Mouse (Mus musculus): Measurements from ENCODE around the gene Gm10392.

The Gm10392 gene

DNA sequence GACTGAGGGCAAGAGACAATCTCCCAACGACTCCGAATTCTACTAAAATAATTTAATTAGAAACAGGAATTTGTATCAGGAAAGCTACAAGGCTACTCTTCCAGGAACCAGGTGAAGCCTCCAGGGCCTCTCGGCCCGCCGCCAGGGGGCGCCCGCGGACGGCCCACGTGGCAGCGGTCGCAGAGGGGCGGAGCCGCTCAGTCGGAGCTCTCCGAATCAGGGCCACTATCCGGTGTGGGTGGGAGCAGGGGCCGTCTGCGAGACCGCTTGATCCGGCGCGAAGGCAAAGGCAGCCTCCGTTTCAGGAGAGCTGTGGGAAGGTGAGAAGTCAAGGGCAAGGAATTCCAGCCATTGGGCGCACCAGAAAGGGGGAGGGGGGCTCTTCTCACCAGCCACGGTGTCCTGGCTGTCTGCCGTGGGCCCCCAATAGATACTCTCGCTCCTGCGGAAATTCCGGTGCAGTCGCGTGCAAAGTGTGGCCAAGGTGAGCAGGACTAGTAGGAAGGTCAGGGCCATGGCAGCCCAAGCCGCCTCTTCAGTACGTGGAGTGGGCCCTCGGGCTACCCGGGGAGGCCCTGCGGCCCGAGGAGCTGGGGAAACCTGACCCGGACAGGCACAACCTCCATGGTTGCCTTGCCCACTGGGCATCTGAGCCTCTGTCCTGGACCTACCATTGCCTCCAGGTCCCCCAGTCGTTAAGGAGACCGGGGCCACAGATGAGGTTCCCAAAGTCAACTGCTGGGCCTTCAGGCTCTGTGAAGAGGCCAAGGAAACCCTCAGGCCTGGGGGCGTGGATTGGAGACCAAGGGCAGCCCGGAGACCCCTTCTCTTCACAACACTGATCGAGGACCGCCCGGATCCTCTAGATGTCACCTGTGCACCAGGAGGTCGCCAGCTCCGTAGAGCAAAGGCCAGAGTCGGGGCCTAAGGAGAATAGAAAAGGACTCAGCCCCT, 10.7 kb downstream of the Gm10392 start:
- peak; percentile 71 for ATAC-seq (ENCODE audit: low TSS enrichment)

- no peak for ATAC-seq (ENCODE audit: low TSS enrichment)
Measured at GRCm38 (mm10) chr11:77507426-77507825, 11.6 kb downstream of the Gm10392 start.

DNA sequence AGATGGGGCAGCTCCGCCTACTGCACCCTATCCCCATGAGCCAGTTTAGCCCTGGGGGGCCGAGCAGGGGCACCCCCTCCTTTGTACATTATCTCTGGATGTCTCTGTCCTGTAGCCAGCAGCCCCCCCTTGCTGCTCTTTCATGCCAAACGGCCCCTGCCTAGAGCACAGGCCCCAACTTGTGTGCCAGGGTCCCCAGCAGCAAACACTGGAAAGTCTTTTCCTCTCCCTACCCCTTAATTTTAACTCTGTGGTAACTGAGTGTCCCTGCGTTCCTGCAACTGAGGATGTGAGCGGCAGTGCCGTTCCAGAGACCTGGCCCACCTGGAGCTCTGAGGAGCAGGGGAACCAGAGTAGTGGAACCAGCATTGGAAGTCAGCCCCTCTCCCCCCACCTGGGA, 12.1 kb downstream of the Gm10392 start:
- no peak for ATAC-seq (ENCODE audit: low TSS enrichment)

DNA sequence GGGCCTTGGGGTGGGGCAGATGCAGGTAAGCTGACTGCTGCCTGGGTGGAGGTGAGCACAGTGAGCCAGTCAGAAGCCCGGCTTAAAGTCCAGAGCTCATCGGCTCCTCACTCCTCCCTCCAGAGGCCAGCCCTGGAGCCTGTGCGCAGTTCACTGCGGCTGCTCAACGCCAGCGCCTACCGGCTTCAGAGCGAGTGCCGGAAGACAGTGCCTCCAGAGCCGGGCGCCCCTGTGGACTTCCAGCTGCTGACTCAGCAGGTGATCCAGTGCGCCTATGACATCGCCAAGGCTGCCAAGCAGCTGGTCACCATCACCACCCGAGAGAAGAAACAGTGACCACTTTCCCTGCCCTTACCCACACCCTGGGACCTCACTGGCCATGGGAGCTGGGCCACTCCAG, 12.7 kb downstream of the Gm10392 start:
- no peak for ATAC-seq (ENCODE audit: low TSS enrichment)

- no peak for ATAC-seq (ENCODE audit: low TSS enrichment)
Measured at GRCm38 (mm10) chr11:77505291-77505980, 13.6 kb downstream of the Gm10392 start.

GRCm38 (mm10) chr11:77504377-77504776, 14.6 kb downstream of the Gm10392 start:
- ATAC-seq (ENCODE audit: low TSS enrichment) = no peak

DNA sequence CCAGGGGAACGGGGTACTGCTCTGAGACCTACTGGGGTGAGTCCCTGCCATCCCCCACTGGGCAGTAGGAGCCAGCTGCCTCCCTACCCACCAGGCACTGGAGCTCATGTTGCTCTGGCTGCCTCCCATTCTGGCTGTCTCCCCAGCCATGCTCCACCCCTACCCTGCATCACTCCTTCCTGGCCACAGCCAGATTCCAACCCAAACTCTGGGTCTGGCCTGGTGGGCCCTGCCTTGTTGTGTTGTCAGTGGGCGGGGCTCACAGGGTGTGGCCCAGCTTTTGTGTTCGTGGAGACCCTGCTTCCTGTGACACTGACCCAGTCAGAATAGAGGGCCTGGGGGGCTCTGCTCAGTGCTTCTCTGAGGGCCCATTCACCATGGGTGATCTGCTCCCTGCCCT, 15.5 kb downstream of the Gm10392 start:
- ATAC-seq (ENCODE audit: low TSS enrichment) = no peak

DNA sequence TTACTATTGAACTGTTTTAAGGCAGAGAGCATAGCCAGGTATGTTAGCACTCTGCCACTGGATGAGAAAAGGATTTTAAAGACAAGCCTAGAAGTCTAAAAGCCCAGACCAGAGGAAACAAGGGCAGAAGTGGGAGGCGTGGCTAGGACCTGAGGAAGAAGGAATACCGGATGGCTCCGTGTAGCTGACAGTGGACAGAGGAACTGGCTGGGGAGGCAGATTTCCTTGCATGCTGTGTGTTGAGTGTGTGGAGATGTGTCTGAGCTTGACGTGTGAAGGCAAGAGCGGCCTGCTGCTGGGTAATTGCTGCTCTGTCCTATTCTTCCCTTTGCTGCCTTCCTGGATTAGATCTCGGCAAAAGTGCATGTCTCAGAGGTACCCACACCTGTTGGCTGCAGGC, 16.5 kb downstream of the Gm10392 start:
- no peak for ATAC-seq (ENCODE audit: low TSS enrichment)

DNA sequence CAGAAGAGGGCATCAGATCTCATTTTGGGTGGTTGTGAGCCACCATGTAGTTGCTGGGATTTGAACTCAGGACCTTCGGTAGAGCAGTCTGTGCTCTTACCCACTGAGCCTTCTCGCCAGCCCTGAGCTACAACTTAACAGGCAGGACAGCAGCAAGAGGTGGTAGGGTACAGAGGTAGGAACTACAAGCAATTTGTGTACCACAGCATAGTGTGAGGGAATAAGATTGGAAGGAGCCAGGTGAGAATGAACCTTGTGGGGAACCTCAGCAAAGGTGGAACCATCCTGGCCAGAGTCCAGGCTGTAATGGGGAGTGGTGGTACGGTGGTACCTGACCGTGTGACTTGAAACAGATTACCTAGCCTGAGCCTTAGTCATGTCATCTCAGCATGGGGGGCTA, 17.0 kb downstream of the Gm10392 start:
- ATAC-seq (ENCODE audit: low TSS enrichment) = no peak

- ATAC-seq (ENCODE audit: low TSS enrichment) = peak; percentile 51
Measured at GRCm38 (mm10) chr11:77501392-77501791, 17.6 kb downstream of the Gm10392 start.

DNA sequence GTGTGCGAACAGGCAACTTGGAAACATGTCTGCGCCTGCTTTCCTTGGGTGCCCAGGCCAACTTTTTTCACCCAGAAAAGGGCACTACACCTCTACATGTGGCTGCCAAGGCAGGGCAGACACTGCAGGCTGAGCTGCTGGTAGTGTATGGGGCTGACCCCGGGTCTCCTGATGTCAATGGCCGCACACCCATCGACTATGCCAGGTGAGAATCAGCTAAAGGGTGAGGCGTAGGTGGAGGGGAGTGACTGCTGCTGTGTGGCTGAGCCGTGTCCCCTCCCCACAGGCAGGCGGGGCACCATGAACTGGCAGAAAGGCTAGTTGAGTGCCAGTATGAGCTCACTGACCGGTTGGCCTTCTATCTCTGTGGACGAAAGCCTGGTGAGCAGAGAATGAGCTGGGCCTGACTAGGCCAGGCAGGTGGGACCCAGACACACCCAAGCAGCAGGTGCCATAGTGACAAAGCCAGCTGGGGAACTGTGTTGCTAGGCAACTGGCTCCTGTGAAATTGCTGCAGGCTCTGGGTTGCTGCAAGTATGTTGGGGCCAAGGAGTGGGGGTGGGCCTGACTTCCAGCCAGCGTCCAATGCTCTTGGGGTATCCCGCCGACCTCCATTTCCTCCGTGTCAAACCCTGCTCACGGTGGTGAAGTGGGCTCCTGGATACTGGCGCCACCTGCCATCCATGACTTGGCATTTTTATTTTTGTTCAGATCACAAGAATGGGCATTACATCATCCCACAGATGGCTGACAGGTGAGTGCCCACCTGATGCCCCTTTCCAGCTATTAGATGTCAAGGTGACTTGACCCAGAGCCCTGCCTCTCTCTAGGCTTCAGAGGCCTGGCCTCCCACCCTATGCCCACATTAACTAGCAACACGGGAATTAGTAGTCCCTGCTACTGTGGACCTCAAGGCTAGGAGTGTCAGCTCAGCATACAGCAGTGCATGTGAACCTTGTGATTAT, 18.4 kb downstream of the Gm10392 start:
- ATAC-seq (ENCODE audit: low TSS enrichment) = no peak

GRCm38 (mm10) chr11:77499354-77499753, 19.6 kb downstream of the Gm10392 start:
- ATAC-seq (ENCODE audit: low TSS enrichment) = peak; percentile 22; the same call in 1 of the 2 replicates

- ATAC-seq (ENCODE audit: low TSS enrichment) = no peak
Measured at GRCm38 (mm10) chr11:77498261-77499139, 20.5 kb downstream of the Gm10392 start.

- no peak for ATAC-seq (ENCODE audit: low TSS enrichment)
Measured at GRCm38 (mm10) chr11:77497851-77498250, 21.1 kb downstream of the Gm10392 start.

DNA sequence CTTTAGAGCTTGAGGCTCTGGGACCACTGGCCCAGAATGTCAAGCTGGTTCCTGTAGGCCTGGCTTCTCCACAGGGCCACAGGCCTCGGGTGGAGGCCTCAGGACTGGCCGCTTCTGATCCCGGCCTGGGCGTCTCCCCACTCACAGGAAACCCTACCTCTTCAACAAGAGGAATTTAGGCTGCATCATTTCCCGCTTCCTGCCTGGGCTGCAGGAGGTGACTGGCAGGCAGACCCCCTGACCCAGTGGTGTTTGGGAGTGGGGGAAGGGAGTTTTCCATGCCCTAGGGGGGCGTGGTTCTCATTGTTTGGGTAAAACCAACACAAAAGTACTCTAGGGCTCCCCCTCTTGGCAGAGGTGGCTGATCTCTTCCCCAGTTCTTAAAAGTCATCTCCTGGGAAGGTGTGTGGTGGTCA, 21.6 kb downstream of the Gm10392 start:
- no peak for ATAC-seq (ENCODE audit: low TSS enrichment)

DNA sequence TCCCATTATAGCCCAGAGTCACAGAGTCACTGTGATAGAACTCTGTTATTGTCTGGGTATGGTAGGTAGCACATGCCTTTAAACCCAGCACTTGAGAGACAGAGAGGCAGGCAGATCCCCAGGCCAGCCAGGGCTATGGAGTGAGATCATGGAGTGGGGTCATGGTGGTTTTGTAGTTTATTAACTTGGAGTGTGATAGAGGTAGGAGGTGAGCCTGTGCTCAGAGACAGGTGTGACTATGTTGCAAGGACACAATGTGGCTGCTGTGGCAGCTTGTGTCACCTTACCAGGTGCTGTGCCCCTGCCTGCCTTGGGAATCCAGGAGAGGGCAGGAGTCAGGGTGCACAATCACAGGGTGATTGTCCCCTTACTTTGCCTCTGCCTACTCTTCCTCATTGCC, 23.5 kb downstream of the Gm10392 start:
- ATAC-seq (ENCODE audit: low TSS enrichment) = no peak

DNA sequence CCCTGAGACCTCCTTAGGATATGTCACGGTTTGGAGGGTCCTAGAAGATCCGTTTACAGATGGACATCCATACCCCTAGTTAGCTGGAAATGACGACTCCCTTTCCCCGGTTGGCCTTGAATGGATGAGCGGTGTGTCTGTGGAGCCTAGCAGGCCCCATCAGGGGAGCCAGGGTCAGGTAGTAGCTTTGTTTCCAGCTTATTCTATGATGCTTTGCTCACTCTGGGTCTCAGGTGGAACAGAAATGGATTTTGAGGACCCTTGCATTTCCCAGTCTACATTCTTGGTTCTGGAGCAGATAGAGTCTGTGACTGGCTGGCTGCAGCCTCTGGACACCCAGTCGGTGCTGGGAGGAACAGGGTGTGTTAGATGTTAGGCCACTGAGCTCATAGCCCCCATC, 24.2 kb downstream of the Gm10392 start:
- no peak for ATAC-seq (ENCODE audit: low TSS enrichment)

DNA sequence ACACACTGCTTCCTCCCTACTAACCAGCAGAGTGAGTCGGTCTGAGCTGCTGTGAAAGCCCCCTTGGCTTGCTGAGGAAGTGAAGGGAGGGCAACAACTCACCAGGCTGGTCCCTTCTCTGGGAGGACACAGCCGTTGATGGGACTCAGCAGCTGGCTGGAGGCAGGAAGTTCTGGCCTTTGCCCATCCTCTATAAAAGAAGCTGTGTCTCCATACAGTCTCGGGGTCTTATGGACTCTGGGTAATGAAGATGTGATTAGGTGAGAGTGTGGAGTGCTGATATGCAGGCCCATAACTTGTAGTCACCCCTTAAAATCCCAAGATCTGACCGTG, 24.7 kb downstream of the Gm10392 start:
- no peak for ATAC-seq (ENCODE audit: low TSS enrichment)

DNA sequence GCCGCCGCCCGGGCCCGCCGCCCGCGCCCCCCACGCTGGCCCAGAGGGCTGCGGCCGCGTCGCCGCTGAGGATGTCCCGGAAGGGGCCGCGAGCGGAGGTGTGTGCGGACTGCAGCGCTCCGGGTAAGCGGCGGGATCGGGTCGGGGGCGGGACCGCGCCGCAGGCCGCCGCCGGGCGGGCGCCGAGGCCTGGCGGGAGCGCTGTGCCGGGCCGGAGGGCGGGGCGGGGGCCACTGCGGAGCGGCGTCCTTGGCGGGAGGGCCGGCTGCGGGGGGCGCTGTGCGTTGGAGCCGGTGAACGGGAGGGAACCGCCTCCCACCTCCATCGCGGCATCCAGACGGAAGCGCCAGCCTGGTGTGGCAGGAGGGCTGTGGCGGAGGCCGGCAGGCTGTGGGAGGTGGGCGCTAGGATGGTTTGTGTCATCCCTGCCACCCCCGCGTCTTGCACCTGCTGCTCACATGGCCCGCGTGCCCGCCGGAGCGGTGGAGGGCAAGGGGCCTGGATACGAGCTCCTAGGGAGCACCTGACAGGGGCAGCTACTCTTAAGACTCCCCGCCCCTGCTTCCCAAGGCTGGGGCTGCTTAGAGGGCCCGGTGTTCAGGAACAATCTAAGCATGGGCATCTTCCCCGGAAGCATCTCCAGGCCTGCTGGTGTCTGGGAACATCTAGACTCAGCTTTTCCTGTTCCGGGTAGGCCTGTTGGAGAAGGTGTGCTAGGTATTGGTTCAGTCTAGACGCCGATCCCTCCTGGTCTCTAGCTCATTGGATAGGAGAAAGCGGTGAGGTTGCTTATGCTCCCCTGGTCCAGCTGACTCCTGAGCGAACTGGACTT, 25.3 kb downstream of the Gm10392 start, which contains the start of gene Git1:
TSS of gene Git1 (plus strand) at position 51 of the 832 bp plus-strand sequence.
- ATAC-seq (ENCODE audit: low TSS enrichment) = peak; percentile 21

GRCm38 (mm10) chr11:77492911-77493332, 26.1 kb downstream of the Gm10392 start:
- ATAC-seq (ENCODE audit: low TSS enrichment) = peak; percentile 49
